Mouse (Mus musculus) heart, adult 2 months (tissue): ENCODE results near the gene Acss3. TPM values are rescaled to one million over a fixed set of nuclear protein-coding genes. Genes with fewer than 3 reads are reported as not detected.

Experiments
- DNase-seq, 2 experiments: peaks; one replicate each; pipeline ENCODE4 v3.0.0; 2021
- H3K27ac ChIP-seq: fragments of 200-600 bp; 2 replicates; pipeline ENCODE4 v1.8.1; 2022
- H3K27me3 ChIP-seq: fragments of 200-500 bp; 2 replicates; pipeline ENCODE4 v1.6.1; 2012; ENCODE audit warnings: mild to moderate bottlenecking, low read length, inconsistent platforms, mixed read lengths; ENCODE audit not compliant: control insufficient read depth, insufficient read depth
- H3K36me3 ChIP-seq: fragments of 200-500 bp; 2 replicates; pipeline ENCODE4 v1.6.1; 2012; ENCODE audit warnings: low read length, inconsistent platforms; ENCODE audit not compliant: control insufficient read depth, insufficient read depth
- H3K4me1 ChIP-seq: fragments of 200-500 bp; 2 replicates; pipeline ENCODE4 v1.6.1; 2011; ENCODE audit warnings: low read length; ENCODE audit not compliant: control insufficient read depth, insufficient read depth
- H3K4me3 ChIP-seq: fragments of 200-600 bp; 2 replicates; pipeline ENCODE4 v1.8.1; 2022
- H3K79me2 ChIP-seq: fragments of 200-500 bp; replicated peaks from 2 replicates; pipeline ENCODE4 v1.6.1; 2012; ENCODE audit warnings: mild to moderate bottlenecking, inconsistent platforms, low read length, moderate library complexity, mixed read lengths; ENCODE audit not compliant: control insufficient read depth, insufficient read depth
- H3K9ac ChIP-seq: fragments of 200-500 bp; 2 replicates; pipeline ENCODE4 v1.6.1; 2012; ENCODE audit warnings: low read depth, mild to moderate bottlenecking, control low read depth, inconsistent platforms, low read length, mixed read lengths
- CTCF ChIP-seq: fragments of 200-600 bp; IDR thresholded peaks from 2 replicates; pipeline ENCODE4 v1.8.1; 2022; ENCODE audit warnings: antibody characterized with exemption, mild to moderate bottlenecking, moderate library complexity
- EP300 ChIP-seq: fragments of 200-500 bp; IDR thresholded peaks from 2 replicates; pipeline ENCODE4 v1.6.1; 2011; ENCODE audit warnings: low read depth, low read length, control low read depth; ENCODE audit not compliant: insufficient read depth
- POLR2A ChIP-seq: fragments of 200-500 bp; IDR thresholded peaks from 2 replicates; pipeline ENCODE4 v1.6.1; 2011; ENCODE audit warnings: mild to moderate bottlenecking, low read depth, low read length, control low read depth; ENCODE audit not compliant: insufficient read depth
- WGBS: fragments of 180-500 bp; shearing (Covaris S2); methylation state at CpG from one replicate; pipeline ENCODE4 v1.1.7; 2018; 5-methylcytosine and 5-hydroxymethylcytosine counted together
- intact Hi-C: fragments of 180-260 bp; cut with DNase I; formaldehyde crosslinking; loops from one replicate; pipeline ENCODE4 v1.15.1; 2025
- long read RNA-seq: library from polyadenylated mRNA; stranded (forward); transcript quantifications from one replicate; pipeline ENCODE4 v2.0.0, GENCODE M21; 2021
- polyA plus RNA-seq: library from polyadenylated mRNA; depleted of rRNA; stranded (reverse); fragments of >200 nt; gene quantifications from 2 replicates; pipeline ENCODE4 v1.2.3, GENCODE M21; 2012; rRNA removed
- total RNA-seq, 2 experiments: library from RNA; stranded (reverse); gene quantifications; 2 replicates each; pipeline ENCODE4 v1.2.3; 2021

Acss3 gene
- 1 to 10 TPM; 3.3 to 4.3 TPM for total RNA-seq
- polyA plus RNA-seq = 1.5 and 1.9 TPM in 2 replicates
- long read RNA-seq, partial matches to known transcripts = 2 of 2 reads
- long read RNA-seq, other reads (novel, unspliced or antisense) = 0 of 2 reads

DNA sequence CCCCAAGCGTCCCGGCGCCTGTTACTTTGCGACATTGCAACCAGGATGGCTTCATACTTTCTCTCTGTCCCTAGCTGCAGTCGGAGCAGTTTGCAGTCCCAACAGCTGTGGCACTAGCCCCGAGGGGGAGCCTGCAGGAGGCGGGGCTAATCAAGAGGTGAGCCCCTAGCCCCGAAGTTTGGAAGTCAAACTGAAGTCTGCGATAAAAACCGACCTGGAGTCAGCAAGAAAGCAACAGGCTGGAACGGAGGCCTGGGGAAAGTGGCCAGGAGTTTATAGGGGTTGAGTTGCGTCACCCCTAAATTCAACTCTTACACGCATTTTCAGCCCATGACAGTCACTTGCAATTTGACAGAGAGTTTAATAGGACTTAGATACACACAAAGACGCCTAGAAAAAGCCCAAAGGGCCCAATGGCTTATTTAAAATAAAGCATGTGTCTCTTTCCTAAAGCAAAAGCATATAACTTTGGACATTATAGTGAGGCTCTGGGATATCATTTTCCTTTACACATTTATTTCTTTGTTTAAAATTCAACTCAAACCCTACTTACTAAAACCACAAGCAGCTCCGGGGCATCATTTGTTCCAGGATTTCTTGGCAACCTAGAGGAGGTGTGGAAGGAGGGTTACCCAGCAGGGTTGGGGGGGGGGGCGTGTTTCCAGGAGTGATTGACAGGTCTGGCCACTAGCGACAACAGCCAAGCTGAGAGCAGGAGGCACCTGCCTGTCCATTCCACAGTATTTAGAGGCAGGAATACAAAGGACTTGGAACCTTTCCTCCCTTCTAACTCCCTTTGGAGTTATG, at the start of gene Acss3:
TSS of gene Acss3 (minus strand) at position 140 of the 807 bp plus-strand sequence.
- 5% methylated on average over 17 of the region's 17 CpGs for WGBS
- H3K4me3 ChIP-seq = peak within 1 kb of the TSS; percentile 56
- TF ChIP-seq CTCF (peak; percentile 20; the same call in 1 of the 2 replicates), POLR2A (no peak)
- H3K79me2 ChIP-seq = no peaks in the 10 kb centered on the region
- H3K9ac ChIP-seq = peak within 1 kb of the TSS; percentile 59
- DNase-seq = peak; percentile 57 to 59
- H3K27me3 ChIP-seq = no peaks in the 10 kb centered on the region
- no peaks in the 10 kb centered on the region for H3K4me1 ChIP-seq
- intact Hi-C loops = no loop called here
- H3K36me3 ChIP-seq = no peaks in the 10 kb centered on the region
- peak within 1 kb of the TSS; percentile 68 for H3K27ac ChIP-seq

DNA sequence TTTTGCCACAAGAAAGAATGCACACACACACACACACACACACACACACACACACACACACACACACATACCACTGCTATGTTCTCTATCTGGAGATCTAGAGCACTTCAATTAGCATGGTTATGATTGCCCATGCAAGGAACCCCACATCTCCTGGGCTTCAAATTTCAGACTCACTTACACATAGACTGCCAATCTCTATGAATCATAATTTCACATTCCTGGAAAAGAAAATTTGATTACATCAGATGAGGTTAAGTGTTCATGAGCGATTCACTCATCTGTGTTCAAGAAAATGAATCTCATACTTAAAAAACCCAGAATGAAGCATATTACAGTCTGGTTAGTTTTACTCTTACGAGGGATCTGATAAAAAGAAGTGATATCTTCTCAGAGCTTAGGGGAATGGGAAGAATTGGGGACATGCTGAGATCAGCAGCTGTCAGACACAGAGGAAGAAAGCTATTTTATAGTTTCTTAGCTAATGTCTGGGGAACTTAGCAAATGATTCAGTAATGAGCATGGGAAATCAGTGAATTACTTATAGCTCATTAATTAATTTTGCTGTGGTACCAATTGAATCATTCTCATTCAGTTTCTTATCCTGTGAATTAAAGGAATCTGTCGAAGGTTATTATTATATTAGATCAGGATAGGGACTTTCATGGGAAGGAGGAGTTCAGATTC, 48.7 kb upstream of the Acss3 start:
- Histone ChIP-seq H3K4me1 (no peaks in the 10 kb centered on the region), H3K36me3 (no peaks in the 10 kb centered on the region), H3K79me2 (no peaks in the 10 kb centered on the region), H3K27me3 (no peaks in the 10 kb centered on the region), H3K9ac (no peak overlapping the region), H3K4me3 (no peak overlapping the region), H3K27ac (no peak overlapping the region)
- 71% methylated on average over 3 of the region's 3 CpGs for WGBS
- TF ChIP-seq EP300 (no peak), CTCF (no peak), POLR2A (no peak)
- DNase-seq = no peak
- intact Hi-C loops = no loop called here

DNA sequence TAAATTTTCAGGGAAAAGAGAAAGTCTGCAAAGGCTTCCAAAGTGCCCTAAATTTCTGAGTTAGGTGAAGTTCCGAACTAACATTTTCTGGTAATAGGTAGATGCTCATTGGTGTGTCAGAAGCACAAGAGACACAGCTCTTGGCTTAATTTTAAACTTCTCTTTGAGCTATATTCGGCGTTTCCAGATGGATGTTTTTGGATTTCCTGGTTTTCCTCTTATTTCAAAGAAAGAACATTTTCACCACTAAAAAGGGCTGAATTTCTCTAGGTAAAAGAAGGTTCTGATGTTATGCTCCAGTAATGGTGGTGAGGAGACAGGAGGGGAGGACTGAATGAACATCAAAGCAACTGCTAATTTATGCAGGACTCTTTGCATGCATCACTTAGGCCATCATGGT, 43.0 kb upstream of the Acss3 start:
- WGBS = 84% methylated on average over 3 of the region's 3 CpGs
- no peak overlapping the region for H3K4me3 ChIP-seq
- H3K9ac ChIP-seq = no peak overlapping the region
- no peak for DNase-seq
- no peak overlapping the region for H3K27ac ChIP-seq
- intact Hi-C loops = no loop called here
- H3K4me1 ChIP-seq = no peaks in the 10 kb centered on the region
- no peaks in the 10 kb centered on the region for H3K79me2 ChIP-seq
- H3K27me3 ChIP-seq = no peaks in the 10 kb centered on the region
- no peak for TF ChIP-seq CTCF
- no peak for TF ChIP-seq EP300
- no peak for TF ChIP-seq POLR2A
- H3K36me3 ChIP-seq = no peaks in the 10 kb centered on the region

DNA sequence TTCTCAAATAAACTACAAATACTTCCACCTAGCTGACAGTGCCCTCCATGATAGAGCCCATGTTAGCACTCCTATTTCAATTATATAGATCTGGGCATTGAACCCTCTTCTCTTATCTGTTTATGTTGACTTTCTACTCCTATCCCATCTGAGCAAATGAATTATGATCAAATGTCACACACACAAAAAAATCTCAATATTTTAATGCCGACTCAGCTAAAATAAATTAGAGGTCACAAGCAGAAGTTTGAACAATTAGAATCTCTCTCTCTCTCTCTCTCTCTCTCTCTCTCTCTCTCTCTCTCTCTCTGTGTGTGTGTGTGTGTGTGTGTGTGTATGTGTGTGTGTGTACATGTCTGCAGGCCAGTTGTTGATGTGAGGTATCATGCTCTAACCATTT, 25.3 kb upstream of the Acss3 start:
- WGBS = 79% methylated on average over 1 of the region's 1 CpGs
- intact Hi-C loops = no loop called here
- TF ChIP-seq EP300 (no peak), POLR2A (no peak), CTCF (no peak)
- no peak overlapping the region for H3K27ac ChIP-seq
- H3K36me3 ChIP-seq = no peaks in the 10 kb centered on the region
- H3K79me2 ChIP-seq = no peaks in the 10 kb centered on the region
- no peaks in the 10 kb centered on the region for H3K27me3 ChIP-seq
- DNase-seq = no peak
- H3K9ac ChIP-seq = no peak overlapping the region
- H3K4me3 ChIP-seq = no peak overlapping the region
- H3K4me1 ChIP-seq = no peaks in the 10 kb centered on the region

DNA sequence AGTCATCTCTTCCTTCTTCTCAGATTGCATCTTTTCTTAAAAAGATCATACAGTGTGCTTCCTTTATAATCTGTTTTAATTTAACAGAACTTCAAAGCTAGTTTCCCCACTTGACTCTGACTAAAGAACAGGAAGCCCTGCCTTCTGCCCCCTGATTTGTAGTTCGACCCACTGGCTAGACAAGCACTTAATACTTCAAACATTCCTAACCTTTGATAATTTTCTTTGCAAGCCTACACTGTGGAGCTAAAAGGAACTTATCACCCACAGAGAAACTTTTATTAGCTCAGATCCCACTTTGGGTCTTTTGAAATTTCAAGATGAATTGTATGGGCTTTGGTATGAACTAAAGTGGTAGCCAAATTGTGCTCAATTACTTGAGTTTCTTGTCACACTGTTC, 20.5 kb upstream of the Acss3 start:
- DNase-seq = no peak
- intact Hi-C loops = no loop called here
- TF ChIP-seq POLR2A (no peak), EP300 (no peak), CTCF (no peak)
- Histone ChIP-seq H3K27ac (no peak overlapping the region), H3K27me3 (no peaks in the 10 kb centered on the region), H3K9ac (no peak overlapping the region), H3K4me3 (no peak overlapping the region), H3K36me3 (no peaks in the 10 kb centered on the region), H3K79me2 (no peaks in the 10 kb centered on the region), H3K4me1 (no peaks in the 10 kb centered on the region)
- WGBS = 25% methylated on average over 1 of the region's 1 CpGs

DNA sequence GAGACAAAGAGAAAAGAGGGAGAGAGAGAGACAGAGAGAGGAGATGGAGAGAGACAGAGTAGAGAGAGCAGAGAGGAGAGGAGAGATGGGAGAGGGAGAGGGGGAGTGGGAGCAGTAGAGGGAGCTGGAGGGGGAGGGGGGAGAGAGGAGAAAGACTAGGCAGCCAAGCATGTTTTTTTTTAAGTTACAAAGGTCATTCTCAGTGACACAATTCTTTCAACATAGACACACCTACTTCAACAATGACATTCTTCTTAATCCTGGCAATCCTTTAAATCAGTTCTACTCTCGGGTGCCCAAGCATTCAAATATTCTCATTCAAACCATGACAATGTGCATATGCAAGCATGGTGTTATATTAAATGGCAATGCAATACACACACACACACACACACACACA, 19.4 kb upstream of the Acss3 start:
- H3K4me1 ChIP-seq = no peaks in the 10 kb centered on the region
- no peak for DNase-seq
- no peaks in the 10 kb centered on the region for H3K79me2 ChIP-seq
- intact Hi-C loops = no loop called here
- H3K9ac ChIP-seq = no peak overlapping the region
- no peaks in the 10 kb centered on the region for H3K27me3 ChIP-seq
- no peaks in the 10 kb centered on the region for H3K36me3 ChIP-seq
- WGBS = 55% methylated on average over 1 of the region's 1 CpGs
- H3K4me3 ChIP-seq = no peak overlapping the region
- no peak overlapping the region for H3K27ac ChIP-seq
- TF ChIP-seq EP300 (no peak), POLR2A (no peak), CTCF (no peak)
